Mouse (Mus musculus): Measurements from ENCODE around the gene Apaf1.

Apaf1 gene

DNA sequence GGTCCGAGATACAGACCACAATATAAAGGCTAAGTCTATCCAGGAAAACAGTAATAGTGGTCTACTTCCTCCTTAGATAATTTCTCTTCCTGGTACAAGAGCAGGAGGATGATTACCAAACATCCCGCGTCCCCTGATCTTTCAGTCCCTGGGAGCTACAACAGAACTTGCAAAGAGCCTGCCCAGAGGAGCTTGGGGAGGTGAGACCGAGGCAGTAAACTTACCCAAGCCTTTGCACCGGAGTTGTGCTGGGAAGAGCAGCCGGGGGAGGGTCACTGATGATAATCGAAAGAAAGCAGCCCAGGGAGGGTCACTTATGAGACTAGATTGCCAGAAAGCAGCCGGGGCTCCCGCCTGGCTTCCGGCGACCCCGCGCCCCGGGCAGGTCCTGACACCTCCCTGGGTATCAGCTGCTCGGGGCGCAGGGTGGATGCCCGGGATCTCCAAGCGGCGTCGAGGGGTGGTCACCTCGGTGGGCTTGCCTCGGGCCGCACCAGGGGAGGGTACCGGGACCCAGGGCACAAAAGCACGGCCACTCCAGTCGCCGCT lies 537 bp downstream of the Apaf1 start:
- peak in 1 of 2 experiments; percentile 2 for DNase-seq (ENCODE audit: low spot score in 2 of 2)

DNA sequence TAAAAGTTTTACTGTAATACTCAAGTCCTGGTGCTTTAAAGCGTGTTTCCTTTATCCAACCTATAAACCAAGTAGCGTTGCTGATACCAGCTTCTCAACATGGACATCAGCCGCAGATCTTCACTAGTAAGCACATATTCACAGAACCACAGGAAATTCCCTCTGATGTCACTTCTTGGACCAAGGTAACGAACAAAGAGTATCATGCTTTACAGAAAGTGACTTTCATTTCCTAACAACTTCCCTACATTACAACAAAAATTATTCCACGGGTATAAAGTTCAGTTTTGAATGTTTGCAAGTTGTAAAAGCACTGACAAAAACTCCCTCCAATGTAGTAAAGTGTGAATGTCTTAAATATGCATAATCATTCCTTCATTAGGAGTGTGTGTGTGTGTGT lies 2.0 kb downstream of the Apaf1 start:
- DNase-seq (ENCODE audit: low spot score in 2 of 2) = no peak

DNA sequence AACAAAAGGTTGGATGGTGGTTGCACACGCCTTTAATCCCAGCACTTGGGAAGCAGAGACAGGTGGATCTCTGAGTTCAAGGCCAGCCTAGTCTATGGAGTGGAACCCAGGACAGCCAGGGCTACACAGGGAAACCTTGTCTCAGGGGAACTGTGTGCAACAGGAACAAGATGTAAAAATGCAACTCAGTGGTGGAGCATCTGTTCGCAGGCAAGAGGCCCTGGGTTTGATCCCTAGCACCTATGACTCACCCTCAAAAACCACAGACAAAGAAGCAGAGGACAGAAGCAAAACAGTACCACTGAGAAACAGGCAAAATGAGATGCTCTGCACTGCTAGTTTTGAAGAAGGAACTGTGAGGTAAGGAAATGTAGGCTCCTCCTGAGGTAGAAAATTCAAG lies 5.9 kb downstream of the Apaf1 start:
- no peak for DNase-seq (ENCODE audit: low spot score in 2 of 2)

GRCm38 (mm10) chr10:91073345-91073744 lies 9.2 kb downstream of the Apaf1 start:
- DNase-seq (ENCODE audit: low spot score in 2 of 2) = no peak

- no peak for DNase-seq (ENCODE audit: low spot score in 2 of 2)
Measured at GRCm38 (mm10) chr10:91071768-91072167, 10.8 kb downstream of the Apaf1 start.

GRCm38 (mm10) chr10:91062355-91062754 lies 20.2 kb downstream of the Apaf1 start:
- DNase-seq (ENCODE audit: low spot score in 2 of 2) = no peak

- no peak for DNase-seq (ENCODE audit: low spot score in 2 of 2)
Measured at GRCm38 (mm10) chr10:91060742-91061141, 21.8 kb downstream of the Apaf1 start.

GRCm38 (mm10) chr10:91052734-91053133 lies 29.8 kb downstream of the Apaf1 start:
- no peak for DNase-seq (ENCODE audit: low spot score in 2 of 2)

DNA sequence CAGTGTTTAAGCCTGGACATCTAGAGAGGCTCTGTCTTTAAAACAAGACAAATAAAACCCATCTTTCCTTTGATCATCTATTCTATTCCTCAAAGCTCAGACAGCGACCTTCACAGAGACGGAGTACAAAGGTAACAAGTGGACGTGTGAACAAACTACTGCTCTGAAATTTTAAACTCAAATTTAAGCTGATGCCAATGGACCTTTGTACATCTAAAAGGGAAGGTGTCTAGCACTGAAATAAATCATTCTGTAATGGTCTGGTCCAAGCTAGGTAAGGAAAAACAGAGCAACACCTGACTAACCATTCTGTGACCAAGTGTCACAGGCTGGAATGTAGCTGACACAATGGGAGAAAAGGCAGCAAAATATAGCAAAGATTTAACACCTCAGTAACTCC lies 31.4 kb downstream of the Apaf1 start:
- no peak for DNase-seq (ENCODE audit: low spot score in 2 of 2)

DNA sequence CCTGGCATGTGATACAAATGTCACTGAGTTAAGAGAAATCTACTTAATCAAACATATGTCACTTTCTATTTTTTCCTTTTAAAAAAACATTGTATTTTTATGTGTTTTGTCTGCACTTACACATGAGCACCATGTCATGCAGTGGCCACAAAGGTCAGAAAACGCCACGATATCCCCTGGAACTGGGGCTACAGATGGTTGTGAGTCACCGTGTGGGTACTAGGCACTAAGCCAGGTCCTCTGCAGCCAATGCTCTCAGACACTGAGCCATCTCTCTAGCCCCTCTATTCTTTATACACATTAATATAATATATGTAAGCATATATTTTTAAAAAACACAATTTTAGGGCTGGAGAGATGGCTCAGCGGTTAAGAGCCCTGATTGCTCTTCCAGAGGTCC lies 32.9 kb downstream of the Apaf1 start:
- no peak for DNase-seq (ENCODE audit: low spot score in 2 of 2)

DNA sequence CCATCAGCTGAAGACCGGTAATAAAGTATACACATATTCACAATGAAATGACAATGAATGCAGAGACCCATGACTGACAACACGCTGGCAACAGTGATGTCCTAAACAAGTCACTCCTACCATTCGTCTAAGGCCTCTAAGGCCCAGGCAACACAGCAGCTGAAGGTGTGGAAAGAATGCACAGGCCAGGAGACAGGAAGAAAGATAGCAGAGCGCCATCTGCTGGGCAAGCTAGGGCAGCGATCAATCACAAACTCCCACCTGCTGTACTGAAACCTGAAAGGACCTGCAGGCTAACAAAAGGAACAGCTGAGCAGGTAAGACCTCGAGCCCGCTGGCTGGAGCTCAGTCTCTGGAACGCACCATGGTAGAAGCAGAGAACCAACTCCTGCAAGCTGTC lies 48.6 kb downstream of the Apaf1 start:
- peak; percentile 10 to 37 for DNase-seq (ENCODE audit: low spot score in 2 of 2)

DNA sequence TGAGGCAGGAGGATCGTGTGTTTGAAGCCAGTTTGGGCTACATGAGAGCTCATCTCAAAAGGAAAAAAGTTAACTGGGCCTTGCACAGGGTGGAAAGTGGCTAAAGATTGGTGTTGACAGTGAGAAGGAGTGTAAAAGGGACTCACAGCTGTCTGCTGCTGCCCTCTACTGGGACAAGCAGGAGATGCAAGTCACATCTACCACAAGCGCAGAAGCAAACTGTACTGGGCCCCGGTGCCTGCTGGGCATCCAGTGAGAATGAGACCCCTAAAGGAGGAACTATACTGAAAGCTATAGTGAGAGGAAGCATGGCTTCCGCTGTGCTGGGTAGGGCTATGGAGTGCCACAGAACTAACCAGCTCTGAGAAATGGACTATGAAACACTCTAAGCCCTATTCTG lies 50.2 kb downstream of the Apaf1 start:
- DNase-seq (ENCODE audit: low spot score in 2 of 2) = peak; percentile 32 to 48

DNA sequence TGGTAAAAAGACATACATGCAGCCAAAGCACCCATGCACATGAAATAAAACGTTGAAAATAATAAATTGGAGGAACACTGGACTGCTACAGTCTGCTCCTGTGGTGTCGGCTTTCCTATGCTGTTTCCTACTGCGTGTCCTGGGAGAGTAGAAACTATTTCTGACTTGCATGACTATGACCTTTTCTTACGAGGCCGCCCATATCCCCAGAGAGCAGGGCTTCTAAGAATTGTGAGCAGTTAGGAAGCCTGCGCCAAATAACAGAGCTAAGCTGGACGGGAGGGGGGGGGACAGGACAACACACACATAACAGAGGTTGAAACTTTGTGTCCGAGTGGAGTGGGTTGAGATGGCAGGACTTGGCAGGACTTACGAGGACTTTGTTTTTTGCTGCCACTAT lies 51.4 kb downstream of the Apaf1 start:
- no peak for DNase-seq (ENCODE audit: low spot score in 2 of 2)

DNA sequence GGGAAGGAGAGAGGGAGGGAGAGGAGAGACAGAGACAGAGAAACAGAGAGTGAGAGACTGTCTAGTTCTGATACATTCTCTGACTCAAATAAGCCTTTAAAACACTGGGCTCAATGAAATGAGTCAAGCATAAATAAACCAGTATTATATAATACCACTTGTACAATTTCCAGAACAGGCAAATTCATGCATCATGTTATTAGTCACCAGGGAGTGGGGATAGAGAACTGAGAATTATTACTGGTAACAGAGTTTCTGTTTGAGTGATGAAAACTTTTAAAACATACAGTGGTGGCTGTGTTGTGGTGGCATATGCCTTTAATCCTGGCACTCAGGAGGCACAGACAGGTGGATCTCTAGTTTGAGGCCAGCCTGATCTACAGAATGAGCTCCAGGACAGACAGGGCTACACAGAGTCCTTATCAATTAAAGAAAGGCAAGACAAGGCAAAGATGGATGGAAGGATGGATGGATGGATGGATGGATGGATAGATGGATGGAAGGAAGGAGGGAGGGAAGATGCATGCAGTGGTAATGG lies 53.5 kb downstream of the Apaf1 start:
- DNase-seq (ENCODE audit: low spot score in 2 of 2) = no peak

DNA sequence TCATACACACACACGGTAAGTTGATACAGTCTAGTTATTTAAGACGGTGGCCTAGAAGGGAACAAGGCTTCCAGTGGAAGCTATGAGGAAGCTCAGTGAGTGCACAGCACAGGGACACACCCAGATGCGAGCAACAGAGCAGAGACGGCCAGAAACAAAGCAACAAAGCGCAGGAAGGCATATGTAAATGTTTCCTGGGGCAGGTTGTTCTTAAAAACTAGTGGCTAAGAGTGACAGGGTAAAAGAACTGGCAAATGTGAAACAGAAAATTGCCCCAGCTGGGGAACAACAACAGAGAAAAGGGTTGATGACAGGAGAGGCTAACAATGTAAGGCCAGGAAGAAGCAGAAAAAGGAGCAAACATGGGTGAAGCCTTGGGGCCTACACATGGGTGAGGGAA lies 54.6 kb downstream of the Apaf1 start:
- no peak for DNase-seq (ENCODE audit: low spot score in 2 of 2)

DNA sequence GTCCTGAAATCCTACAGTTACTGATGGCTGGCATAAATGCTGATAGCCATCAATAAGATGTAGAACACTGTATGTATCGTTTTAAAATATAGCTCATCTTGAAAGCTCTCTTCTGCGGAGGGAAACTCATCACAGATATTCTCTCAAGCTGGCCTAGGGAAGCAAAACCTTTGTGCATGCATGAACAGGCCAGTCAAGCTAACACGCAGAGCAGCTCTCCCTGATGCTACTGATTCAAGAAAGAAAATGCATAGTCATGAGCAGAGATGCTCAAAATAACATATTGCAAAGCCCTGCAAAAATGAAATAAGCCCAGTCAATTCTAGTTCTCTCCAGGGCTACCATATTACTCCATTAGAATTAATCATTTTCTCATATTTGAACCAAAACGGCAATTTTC lies 55.1 kb downstream of the Apaf1 start:
- no peak for DNase-seq (ENCODE audit: low spot score in 2 of 2)

DNA sequence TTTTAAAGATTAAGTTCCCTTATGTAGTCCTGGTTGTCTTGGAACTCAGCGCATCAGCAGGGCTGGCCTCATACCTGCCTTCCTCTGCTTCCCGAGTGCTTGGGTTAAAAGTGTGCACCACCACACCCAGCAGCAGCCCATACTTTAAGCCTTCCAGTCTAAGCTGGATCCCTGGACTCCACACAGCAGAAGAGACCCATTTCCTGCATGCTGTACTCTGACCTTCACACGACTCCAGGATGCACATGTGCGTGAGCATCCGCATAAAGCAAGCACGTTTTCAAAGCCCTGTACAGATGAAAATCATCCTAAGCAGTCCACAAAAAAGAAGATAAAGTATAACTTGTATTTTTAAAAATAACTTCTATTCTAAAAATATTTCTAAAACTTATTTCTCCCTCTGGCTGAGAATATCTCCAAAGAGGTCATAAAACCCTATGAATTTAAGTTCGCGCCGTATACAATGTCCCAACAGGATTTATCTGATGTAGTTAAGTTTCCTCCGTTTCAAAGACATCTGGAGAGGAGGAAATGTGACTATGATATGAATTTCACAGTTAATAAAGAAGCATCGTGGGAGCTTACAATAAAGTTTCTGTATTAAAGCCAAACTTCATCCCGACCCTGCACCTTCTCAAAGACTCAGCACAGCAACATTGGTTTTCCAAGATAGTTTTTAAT lies 76.6 kb downstream of the Apaf1 start:
- DNase-seq (ENCODE audit: low spot score in 2 of 2) = no peak

DNA sequence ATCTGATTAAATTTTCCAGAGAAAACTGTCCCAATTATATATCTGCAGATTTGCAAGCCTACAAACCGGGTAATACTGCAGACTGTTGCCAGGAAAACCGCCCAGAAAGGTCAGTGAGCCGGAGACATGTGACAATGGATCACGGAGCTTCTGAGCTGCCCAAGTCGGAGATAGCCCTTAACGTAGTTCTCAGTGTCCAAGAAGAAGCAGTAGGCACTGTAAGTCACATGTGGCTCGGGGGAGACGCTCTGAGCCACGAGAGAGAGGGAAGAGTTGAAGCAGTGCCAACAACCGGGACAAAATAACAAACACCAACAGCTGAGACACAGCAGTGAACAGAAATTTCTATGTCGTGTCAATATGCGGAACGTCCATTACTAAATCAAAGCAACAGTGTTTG lies 81.1 kb downstream of the Apaf1 start:
- DNase-seq (ENCODE audit: low spot score in 2 of 2) = no peak

DNA sequence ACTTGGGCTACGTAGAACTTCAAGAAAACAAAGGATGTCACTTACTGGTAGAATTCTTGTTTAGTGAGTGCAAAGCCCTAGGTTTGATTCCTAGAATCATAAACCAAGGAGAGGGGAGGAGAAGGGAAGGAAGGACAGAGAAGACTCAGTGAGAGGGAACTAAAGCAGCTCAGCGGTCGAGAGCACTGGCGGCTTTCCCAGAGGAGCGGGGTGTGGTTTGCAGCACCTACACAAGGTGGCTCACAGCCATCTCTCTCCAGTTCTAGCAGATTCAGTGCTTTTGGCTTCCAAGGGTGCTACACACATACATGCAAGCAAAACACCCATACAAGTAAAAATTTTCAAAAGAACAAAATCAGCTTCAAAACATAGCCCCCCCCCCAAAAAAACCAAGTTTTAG lies 82.7 kb downstream of the Apaf1 start:
- DNase-seq (ENCODE audit: low spot score in 2 of 2) = no peak

- no peak for DNase-seq (ENCODE audit: low spot score in 2 of 2)
Measured at GRCm38 (mm10) chr10:90993869-90994268, 88.7 kb downstream of the Apaf1 start.

DNA sequence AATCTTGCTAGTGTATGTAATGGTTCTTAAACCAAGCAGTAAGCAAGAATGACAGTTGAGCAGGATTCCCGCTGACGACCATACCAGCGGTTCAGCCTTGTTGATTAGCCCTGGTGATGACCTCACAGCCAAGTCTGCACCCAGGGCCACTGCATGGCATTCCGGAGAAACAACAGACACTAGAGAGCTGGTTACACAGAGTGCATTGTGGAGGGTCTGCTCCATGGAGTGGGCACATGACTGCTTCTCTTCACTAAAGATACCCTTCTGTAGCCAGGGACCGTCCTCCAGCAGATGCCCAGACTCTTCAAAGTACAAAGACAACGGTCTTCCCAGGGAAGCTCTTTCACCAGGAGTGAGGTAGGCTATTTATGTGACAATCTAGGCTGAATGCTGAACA lies 90.3 kb downstream of the Apaf1 start:
- DNase-seq (ENCODE audit: low spot score in 2 of 2) = no peak

GRCm38 (mm10) chr10:90990340-90990739 lies 92.2 kb downstream of the Apaf1 start:
- no peak for DNase-seq (ENCODE audit: low spot score in 2 of 2)

DNA sequence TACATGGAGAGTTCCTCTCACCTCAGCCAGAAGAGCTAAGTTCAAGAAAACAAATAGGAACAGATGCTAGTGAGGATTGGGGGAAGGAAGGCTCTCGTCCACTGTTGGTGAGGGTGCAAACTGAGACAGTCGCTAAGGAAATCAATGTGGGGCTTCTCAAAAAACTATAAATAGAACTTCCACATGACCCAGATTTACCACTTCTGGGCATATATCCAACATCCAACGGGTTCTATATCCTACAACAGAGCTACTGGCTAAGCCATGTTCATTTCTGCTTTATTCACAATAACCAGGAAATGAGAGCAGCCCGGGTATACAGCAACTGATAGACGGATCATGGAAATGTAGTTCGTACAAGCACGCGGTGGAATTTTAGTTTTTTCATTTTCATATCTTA lies 99.5 kb downstream of the Apaf1 start:
- DNase-seq (ENCODE audit: low spot score in 2 of 2) = no peak

- no peak for DNase-seq (ENCODE audit: low spot score in 2 of 2)
Measured at GRCm38 (mm10) chr10:90981811-90982210, 100.8 kb downstream of the Apaf1 start.

Measured in urinary bladder, adult 18-20 months (tissue).